Mouse (Mus musculus) hindbrain, embryonic 15.5 days (tissue): Measurements from ENCODE around the gene Ttc28. TPM values are rescaled to one million over a fixed set of nuclear protein-coding genes. Genes with fewer than 3 reads are reported as not detected.

ENCODE experiments used
- ATAC-seq: fragments of 200-750 bp; cut with Nextera tagmentation; 2 replicates; pipeline ENCODE4 v1.8.0; 2017; ENCODE audit warnings: low read depth, moderate number of reproducible peaks, moderate TSS enrichment; ENCODE audit not compliant: low FRiP score
- H3K27ac ChIP-seq: fragments of 300-500 bp; sonication (generic); replicated peaks from 2 replicates; pipeline ENCODE4 v1.5.1; 2015; ENCODE audit warnings: mild to moderate bottlenecking, inconsistent platforms
- H3K27me3 ChIP-seq: fragments of 300-500 bp; sonication (generic); 2 replicates; pipeline ENCODE4 v1.6.1; 2015; ENCODE audit warnings: control low read depth, inconsistent platforms
- H3K36me3 ChIP-seq: fragments of 300-500 bp; sonication (generic); 2 replicates; pipeline ENCODE4 v1.6.1; 2015; ENCODE audit warnings: control low read depth, inconsistent platforms
- H3K4me1 ChIP-seq: fragments of 300-500 bp; sonication (generic); replicated peaks from 2 replicates; pipeline ENCODE4 v1.6.1; 2015; ENCODE audit warnings: control low read depth, inconsistent platforms
- H3K4me2 ChIP-seq: fragments of 300-500 bp; sonication (generic); 2 replicates; pipeline ENCODE4 v1.6.1; 2015; ENCODE audit warnings: moderate library complexity, mild to moderate bottlenecking, inconsistent platforms
- H3K4me3 ChIP-seq: fragments of 300-500 bp; sonication (generic); 2 replicates; pipeline ENCODE4 v1.5.1; 2015; ENCODE audit warnings: mild to moderate bottlenecking, inconsistent platforms
- H3K9ac ChIP-seq: fragments of 300-500 bp; sonication (generic); 2 replicates; pipeline ENCODE4 v1.6.1; 2015; ENCODE audit warnings: inconsistent platforms
- H3K9me3 ChIP-seq: fragments of 300-500 bp; sonication (generic); 2 replicates; pipeline ENCODE4 v1.6.1; 2016; ENCODE audit warnings: control low read depth, inconsistent platforms
- WGBS: fragments of 180-500 bp; shearing (Covaris S2); methylation state at CpG from one replicate; pipeline ENCODE4 v1.1.7; 2015; 5-methylcytosine and 5-hydroxymethylcytosine counted together
- polyA plus RNA-seq: library from polyadenylated mRNA; unstranded; fragments of >200 nt; fragmentation: Nextera tagmentation; extraction: Ambion mirVana; gene quantifications from 2 replicates; pipeline ENCODE4 v1.2.1, GENCODE M21; 2015

Ttc28 gene
- polyA plus RNA-seq, 1 experiment from 2014 or later: 20.5 TPM

GRCm38 (mm10) chr5:110890561-110890960 is 11.0 kb downstream of the Ttc28 start:
- ATAC-seq: no peak
- H3K9me3 ChIP-seq: no peaks in the 10 kb centered on the region
- H3K27ac ChIP-seq: no peak overlapping the region
- WGBS: 96% methylated on average over 3 of the region's 3 CpGs
- no peak overlapping the region for H3K4me3 ChIP-seq
- no peak overlapping the region for H3K9ac ChIP-seq
- no peak overlapping the region for H3K4me2 ChIP-seq
- H3K36me3 ChIP-seq: peaks cover 24% of the 10 kb centered on the region
- H3K27me3 ChIP-seq: no peaks in the 10 kb centered on the region
- H3K4me1 ChIP-seq: no peaks in the 10 kb centered on the region

GRCm38 (mm10) chr5:110897114-110897788 is 17.6 kb downstream of the Ttc28 start:
- H3K9me3 ChIP-seq: no peaks in the 10 kb centered on the region
- H3K4me1 ChIP-seq: peaks cover 8% of the 10 kb centered on the region
- H3K27me3 ChIP-seq: no peaks in the 10 kb centered on the region
- no peak overlapping the region for H3K4me2 ChIP-seq
- H3K36me3 ChIP-seq: peaks cover 24% of the 10 kb centered on the region
- no peak overlapping the region for H3K4me3 ChIP-seq
- no peak for ATAC-seq
- no peak overlapping the region for H3K9ac ChIP-seq
- 25% methylated on average over 7 of the region's 7 CpGs for WGBS
- H3K27ac ChIP-seq: 0 out of 2 replicates have a peak overlapping the region, but pooled peaks have one; percentile 45

GRCm38 (mm10) chr5:110898169-110898568 is 18.6 kb downstream of the Ttc28 start:
- Histone ChIP-seq H3K36me3 (peaks cover 20% of the 10 kb centered on the region), H3K4me3 (no peak overlapping the region), H3K27ac (no peak overlapping the region), H3K4me1 (peaks cover 8% of the 10 kb centered on the region), H3K4me2 (no peak overlapping the region), H3K9me3 (no peaks in the 10 kb centered on the region), H3K9ac (no peak overlapping the region), H3K27me3 (no peaks in the 10 kb centered on the region)
- WGBS: 44% methylated on average over 7 of the region's 7 CpGs
- no peak for ATAC-seq

- Histone ChIP-seq H3K4me1 (peaks cover 8% of the 10 kb centered on the region), H3K27ac (no peak overlapping the region), H3K27me3 (no peaks in the 10 kb centered on the region), H3K4me2 (no peak overlapping the region), H3K4me3 (no peak overlapping the region), H3K9ac (no peak overlapping the region), H3K9me3 (no peaks in the 10 kb centered on the region), H3K36me3 (peaks cover 14% of the 10 kb centered on the region)
- WGBS: 89% methylated on average over 4 of the region's 4 CpGs
- ATAC-seq: no peak
Observed at GRCm38 (mm10) chr5:110898785-110899184, 19.2 kb downstream of the Ttc28 start.

- Histone ChIP-seq H3K4me2 (no peak overlapping the region), H3K4me1 (peaks cover 8% of the 10 kb centered on the region), H3K9me3 (no peaks in the 10 kb centered on the region), H3K36me3 (peaks cover 3% of the 10 kb centered on the region; the same call in 1 of the 2 replicates), H3K27ac (no peak overlapping the region), H3K9ac (no peak overlapping the region), H3K4me3 (no peak overlapping the region), H3K27me3 (no peaks in the 10 kb centered on the region)
- ATAC-seq: no peak
Observed at GRCm38 (mm10) chr5:110900331-110900730, 20.7 kb downstream of the Ttc28 start.

- Histone ChIP-seq H3K27ac (no peak overlapping the region), H3K9ac (no peak overlapping the region), H3K9me3 (0 out of 2 replicates have a peak, but pooled peaks cover 3% of the 10 kb centered on the region), H3K4me1 (no peaks in the 10 kb centered on the region), H3K4me2 (no peak overlapping the region), H3K27me3 (no peaks in the 10 kb centered on the region), H3K36me3 (peaks cover 9% of the 10 kb centered on the region; the same call in 1 of the 2 replicates), H3K4me3 (no peak overlapping the region)
- ATAC-seq: no peak
- WGBS: 97% methylated on average over 1 of the region's 1 CpGs
Observed at GRCm38 (mm10) chr5:110906708-110907107, 27.1 kb downstream of the Ttc28 start.

GRCm38 (mm10) chr5:110908879-110909278 is 29.3 kb downstream of the Ttc28 start:
- H3K4me1 ChIP-seq: no peaks in the 10 kb centered on the region
- H3K27me3 ChIP-seq: no peaks in the 10 kb centered on the region
- 0 out of 2 replicates have a peak, but pooled peaks cover 3% of the 10 kb centered on the region for H3K9me3 ChIP-seq
- ATAC-seq: no peak
- no peak overlapping the region for H3K27ac ChIP-seq
- no peak overlapping the region for H3K4me3 ChIP-seq
- peaks cover 9% of the 10 kb centered on the region; the same call in 1 of the 2 replicates for H3K36me3 ChIP-seq
- no peak overlapping the region for H3K9ac ChIP-seq
- H3K4me2 ChIP-seq: no peak overlapping the region

GRCm38 (mm10) chr5:110909955-110910589 is 30.5 kb downstream of the Ttc28 start:
- Histone ChIP-seq H3K36me3 (peaks cover 9% of the 10 kb centered on the region; the same call in 1 of the 2 replicates), H3K4me1 (no peaks in the 10 kb centered on the region), H3K27me3 (no peaks in the 10 kb centered on the region), H3K9me3 (0 out of 2 replicates have a peak, but pooled peaks cover 3% of the 10 kb centered on the region), H3K4me3 (no peak overlapping the region), H3K9ac (no peak overlapping the region), H3K27ac (no peak overlapping the region), H3K4me2 (no peak overlapping the region)
- whole genome bisulfite sequencing: 93% methylated on average over 4 of the region's 4 CpGs
- ATAC-seq: no peak

- no peaks in the 10 kb centered on the region for H3K9me3 ChIP-seq
- no peak overlapping the region for H3K27ac ChIP-seq
- no peaks in the 10 kb centered on the region for H3K4me1 ChIP-seq
- no peak for ATAC-seq
- H3K27me3 ChIP-seq: no peaks in the 10 kb centered on the region
- H3K36me3 ChIP-seq: no peaks in the 10 kb centered on the region
- H3K4me3 ChIP-seq: no peak overlapping the region
- 69% methylated on average over 11 of the region's 11 CpGs for WGBS
- H3K4me2 ChIP-seq: no peak overlapping the region
- no peak overlapping the region for H3K9ac ChIP-seq
Observed at GRCm38 (mm10) chr5:110914859-110915258, 35.3 kb downstream of the Ttc28 start.

- no peak overlapping the region for H3K9ac ChIP-seq
- H3K27me3 ChIP-seq: no peaks in the 10 kb centered on the region
- ATAC-seq: no peak
- no peaks in the 10 kb centered on the region for H3K4me1 ChIP-seq
- H3K9me3 ChIP-seq: no peaks in the 10 kb centered on the region
- H3K36me3 ChIP-seq: no peaks in the 10 kb centered on the region
- no peak overlapping the region for H3K4me3 ChIP-seq
- 83% methylated on average over 3 of the region's 3 CpGs for WGBS
- H3K27ac ChIP-seq: no peak overlapping the region
- no peak overlapping the region for H3K4me2 ChIP-seq
Observed at GRCm38 (mm10) chr5:110916241-110916640, 36.6 kb downstream of the Ttc28 start.

GRCm38 (mm10) chr5:110919541-110919940 is 39.9 kb downstream of the Ttc28 start:
- no peak overlapping the region for H3K27ac ChIP-seq
- H3K4me3 ChIP-seq: no peak overlapping the region
- no peak overlapping the region for H3K9ac ChIP-seq
- 68% methylated on average over 4 of the region's 4 CpGs for WGBS
- no peaks in the 10 kb centered on the region for H3K9me3 ChIP-seq
- no peak overlapping the region for H3K4me2 ChIP-seq
- no peak for ATAC-seq
- no peaks in the 10 kb centered on the region for H3K36me3 ChIP-seq
- no peaks in the 10 kb centered on the region for H3K27me3 ChIP-seq
- peaks cover 3% of the 10 kb centered on the region; the same call in 1 of the 2 replicates for H3K4me1 ChIP-seq

- Histone ChIP-seq H3K9ac (no peak overlapping the region), H3K27ac (no peak overlapping the region), H3K27me3 (no peaks in the 10 kb centered on the region), H3K4me1 (peaks cover 3% of the 10 kb centered on the region; the same call in 1 of the 2 replicates), H3K36me3 (no peaks in the 10 kb centered on the region), H3K9me3 (no peaks in the 10 kb centered on the region), H3K4me3 (no peak overlapping the region), H3K4me2 (no peak overlapping the region)
- peak; percentile 38; the same call in 1 of the 2 replicates for ATAC-seq
- 4% methylated on average over 1 of the region's 1 CpGs for WGBS
Observed at GRCm38 (mm10) chr5:110923336-110923735, 43.7 kb downstream of the Ttc28 start.
